Mouse (Mus musculus): ENCODE data around the gene Hhat. TPM values are rescaled to one million over a fixed set of nuclear protein-coding genes. Genes with fewer than 3 reads are reported as not detected.
A peak's percentile ranks its signal among the peaks of the same experiment; 100 is the strongest.

Gene Hhat
- polyA plus RNA-seq, 1 experiment from 2014 or later: 10.7 TPM

DNA sequence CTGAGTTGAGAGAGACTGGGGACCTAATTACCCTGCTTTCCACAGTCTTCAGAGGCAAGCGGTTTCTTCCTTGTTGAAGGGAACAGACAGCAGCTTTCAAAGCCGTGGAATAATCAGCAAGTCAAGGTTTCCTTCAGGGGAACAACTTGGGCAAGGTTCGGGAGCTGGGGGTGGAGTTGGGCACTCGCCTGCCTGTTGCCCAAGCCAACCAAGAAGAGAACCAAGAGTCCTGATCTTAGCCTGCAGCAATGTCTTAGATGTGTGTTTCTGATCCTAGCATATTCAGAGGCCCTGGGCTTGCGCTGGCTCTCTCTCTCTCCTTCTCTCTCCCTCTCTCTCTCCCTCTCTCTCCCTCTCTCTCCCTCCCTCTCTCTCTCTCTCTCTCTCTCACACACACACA lies 93.8 kb downstream of the Hhat start:
- Histone ChIP-seq H3K36me3 (no peaks in the 10 kb centered on the region; the same call in 1 of the 2 replicates), H3K9ac (no peak overlapping the region), H3K4me3 (no peak overlapping the region), H3K27ac (no peak overlapping the region), H3K27me3 (no peaks in the 10 kb centered on the region), H3K4me1 (no peaks in the 10 kb centered on the region), H3K4me2 (no peak overlapping the region), H3K9me3 (no peaks in the 10 kb centered on the region)
- WGBS: 79% methylated on average over 5 of the region's 5 CpGs
- no peak for ATAC-seq (ENCODE audit: borderline replicate concordance, extremely low read depth, low FRiP score, low TSS enrichment)

DNA sequence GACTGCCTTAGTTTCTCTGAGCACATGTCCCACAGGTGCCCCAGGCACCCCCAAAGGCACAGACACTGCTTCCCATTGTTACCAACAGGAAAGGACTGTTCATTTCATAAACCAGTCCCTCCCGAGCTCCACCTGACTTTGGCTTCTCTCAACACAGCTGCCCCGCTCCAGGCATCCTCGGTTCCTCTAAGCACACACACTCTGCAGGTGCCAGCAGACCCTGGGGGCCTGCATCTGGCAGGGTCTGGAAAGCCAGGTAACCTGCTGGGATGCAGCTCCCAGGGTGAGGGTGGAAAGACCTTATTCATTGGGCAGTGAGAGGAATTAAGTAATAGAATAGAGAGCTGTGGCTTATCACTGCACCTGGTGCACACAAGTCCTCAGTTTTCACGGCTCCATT lies 107.4 kb downstream of the Hhat start:
- Histone ChIP-seq H3K4me3 (no peak overlapping the region), H3K36me3 (no peaks in the 10 kb centered on the region), H3K27ac (no peak overlapping the region), H3K9ac (no peak overlapping the region), H3K27me3 (no peaks in the 10 kb centered on the region), H3K4me1 (no peaks in the 10 kb centered on the region), H3K4me2 (no peak overlapping the region), H3K9me3 (no peaks in the 10 kb centered on the region)
- 58% methylated on average over 4 of the region's 4 CpGs for WGBS
- no peak for ATAC-seq (ENCODE audit: borderline replicate concordance, extremely low read depth, low FRiP score, low TSS enrichment)

DNA sequence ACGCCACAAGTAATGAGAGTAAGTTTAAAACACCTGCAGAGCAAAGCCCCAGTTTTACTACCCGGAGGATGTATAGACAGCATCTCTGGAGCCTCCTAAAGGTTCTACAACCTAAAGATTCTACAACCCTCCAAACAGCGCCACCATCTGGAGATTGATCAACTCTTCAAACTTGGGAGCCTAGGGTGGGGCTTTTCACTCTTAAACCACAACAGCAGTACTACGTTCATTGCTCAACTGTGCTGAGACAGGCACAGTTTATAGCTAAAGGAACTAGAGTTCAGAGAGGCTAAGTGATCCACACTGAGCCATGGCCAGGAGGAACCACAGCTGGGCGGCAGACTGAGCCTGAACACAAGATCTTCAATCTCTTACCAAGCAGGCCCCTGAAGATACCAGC lies 107.9 kb downstream of the Hhat start:
- ATAC-seq (ENCODE audit: borderline replicate concordance, extremely low read depth, low FRiP score, low TSS enrichment): no peak
- Histone ChIP-seq H3K4me2 (no peak overlapping the region), H3K9me3 (no peaks in the 10 kb centered on the region), H3K27me3 (no peaks in the 10 kb centered on the region), H3K9ac (no peak overlapping the region), H3K4me1 (no peaks in the 10 kb centered on the region), H3K27ac (no peak overlapping the region), H3K4me3 (no peak overlapping the region), H3K36me3 (no peaks in the 10 kb centered on the region)
- 62% methylated on average over 5 of the region's 5 CpGs for WGBS

DNA sequence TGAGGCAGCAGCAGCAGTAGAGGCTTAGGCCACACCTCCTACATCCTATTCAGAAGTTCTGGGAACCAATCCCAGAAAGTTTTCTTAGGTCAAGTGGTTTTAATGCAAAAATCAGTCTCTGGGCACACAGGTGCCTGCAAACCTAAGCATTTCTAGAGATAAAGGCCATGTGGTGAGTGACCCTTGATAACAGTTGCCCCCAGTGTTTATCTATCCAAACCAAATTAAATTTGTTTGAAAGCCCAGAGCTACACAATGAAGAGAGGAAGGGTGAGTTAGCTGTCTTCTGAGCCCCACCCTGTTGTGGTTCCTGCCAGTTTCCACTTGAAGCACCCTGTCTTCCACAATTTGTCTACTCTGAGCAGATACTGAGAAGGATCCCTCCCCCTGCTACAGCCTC lies 109.4 kb downstream of the Hhat start:
- no peak overlapping the region for H3K4me2 ChIP-seq
- no peaks in the 10 kb centered on the region for H3K4me1 ChIP-seq
- no peaks in the 10 kb centered on the region for H3K36me3 ChIP-seq
- H3K27ac ChIP-seq: no peak overlapping the region
- H3K27me3 ChIP-seq: no peaks in the 10 kb centered on the region
- H3K9ac ChIP-seq: no peak overlapping the region
- 0 out of 2 replicates have a peak, but pooled peaks have one; percentile 27 for ATAC-seq (ENCODE audit: borderline replicate concordance, extremely low read depth, low FRiP score, low TSS enrichment)
- no peak overlapping the region for H3K4me3 ChIP-seq
- H3K9me3 ChIP-seq: no peaks in the 10 kb centered on the region

DNA sequence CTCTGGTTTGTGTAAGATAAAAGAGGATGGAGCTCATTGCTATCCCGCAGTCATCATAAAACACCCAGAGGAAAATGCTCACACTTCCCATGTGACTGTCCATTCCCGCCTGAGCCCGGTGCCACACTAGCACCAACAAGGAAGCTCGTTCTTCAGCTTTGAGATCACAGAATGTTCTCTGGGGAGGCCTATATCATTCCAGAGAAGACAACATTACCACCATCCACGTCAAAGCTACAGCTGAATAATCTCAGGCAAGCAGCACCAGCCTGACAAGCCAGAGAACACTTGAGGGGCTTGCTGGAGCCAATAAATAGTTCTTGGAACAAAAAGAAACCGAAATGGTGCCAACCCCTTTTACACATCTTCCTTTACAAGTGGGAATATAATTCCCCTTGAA lies 113.6 kb downstream of the Hhat start:
- Histone ChIP-seq H3K9me3 (no peaks in the 10 kb centered on the region), H3K4me1 (no peaks in the 10 kb centered on the region), H3K4me3 (no peak overlapping the region), H3K27me3 (no peaks in the 10 kb centered on the region), H3K27ac (no peak overlapping the region), H3K9ac (no peak overlapping the region), H3K36me3 (no peaks in the 10 kb centered on the region), H3K4me2 (no peak overlapping the region)
- ATAC-seq (ENCODE audit: borderline replicate concordance, extremely low read depth, low FRiP score, low TSS enrichment): no peak
- 51% methylated on average over 6 of the region's 6 CpGs for WGBS

DNA sequence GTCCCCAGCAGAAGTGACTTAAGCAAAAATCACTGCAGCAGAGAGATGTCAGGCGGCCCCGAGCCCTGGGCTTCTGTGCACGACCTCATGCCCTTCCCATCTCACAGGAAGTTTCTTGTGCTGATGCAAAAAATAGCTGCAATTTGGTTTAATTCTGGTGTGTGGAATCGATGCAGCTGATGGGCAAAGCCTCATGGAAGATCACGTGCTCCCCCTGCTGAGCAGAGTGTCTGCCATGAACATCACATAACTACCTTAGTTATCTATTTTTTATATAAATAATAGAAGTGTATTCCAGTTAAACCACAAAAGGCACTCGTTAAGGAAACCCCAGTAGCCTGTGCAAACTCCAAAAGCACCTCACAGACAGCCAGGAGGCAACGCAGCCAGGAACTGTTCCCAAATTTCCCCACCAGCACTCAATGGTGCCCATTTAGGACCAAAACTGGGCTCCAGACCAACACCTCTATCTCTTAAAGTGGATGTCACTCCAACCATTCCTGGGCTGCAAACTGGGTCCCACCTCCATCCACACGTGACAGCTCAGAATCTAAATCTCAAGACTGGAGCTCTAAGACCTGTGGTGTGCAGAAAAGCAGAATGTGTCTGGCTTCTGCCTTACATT lies 118.9 kb downstream of the Hhat start:
- H3K27me3 ChIP-seq: no peaks in the 10 kb centered on the region
- 52% methylated on average over 8 of the region's 8 CpGs for WGBS
- H3K4me3 ChIP-seq: no peak overlapping the region
- H3K9me3 ChIP-seq: no peaks in the 10 kb centered on the region
- no peak overlapping the region for H3K9ac ChIP-seq
- no peak overlapping the region for H3K4me2 ChIP-seq
- ATAC-seq (ENCODE audit: borderline replicate concordance, extremely low read depth, low FRiP score, low TSS enrichment): no peak
- no peaks in the 10 kb centered on the region for H3K36me3 ChIP-seq
- H3K27ac ChIP-seq: no peak overlapping the region
- no peaks in the 10 kb centered on the region for H3K4me1 ChIP-seq

DNA sequence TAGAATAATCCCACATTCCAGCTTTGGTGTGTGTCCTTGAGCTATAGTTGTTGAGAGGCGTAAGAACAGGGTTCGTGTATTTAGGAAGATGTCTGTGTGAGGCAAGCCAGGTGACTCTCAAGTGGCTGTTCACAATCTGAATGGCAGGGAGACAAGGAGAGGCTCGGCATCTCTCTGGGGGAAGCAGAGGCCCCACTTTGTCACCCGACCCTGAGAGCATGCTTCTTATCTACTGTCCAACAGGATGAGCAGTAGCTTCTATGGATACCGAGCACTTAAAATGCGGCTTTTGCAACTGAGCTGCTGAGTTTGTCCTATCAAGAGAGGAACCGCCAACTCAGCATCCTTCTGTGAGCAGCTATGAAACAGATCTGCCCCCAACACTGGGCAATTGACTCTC lies 120.4 kb downstream of the Hhat start:
- H3K9me3 ChIP-seq: no peaks in the 10 kb centered on the region
- H3K27me3 ChIP-seq: no peaks in the 10 kb centered on the region
- no peaks in the 10 kb centered on the region for H3K4me1 ChIP-seq
- 55% methylated on average over 7 of the region's 7 CpGs for WGBS
- no peak overlapping the region for H3K27ac ChIP-seq
- ATAC-seq (ENCODE audit: borderline replicate concordance, extremely low read depth, low FRiP score, low TSS enrichment): no peak
- no peak overlapping the region for H3K4me2 ChIP-seq
- no peak overlapping the region for H3K9ac ChIP-seq
- no peaks in the 10 kb centered on the region for H3K36me3 ChIP-seq
- H3K4me3 ChIP-seq: no peak overlapping the region

DNA sequence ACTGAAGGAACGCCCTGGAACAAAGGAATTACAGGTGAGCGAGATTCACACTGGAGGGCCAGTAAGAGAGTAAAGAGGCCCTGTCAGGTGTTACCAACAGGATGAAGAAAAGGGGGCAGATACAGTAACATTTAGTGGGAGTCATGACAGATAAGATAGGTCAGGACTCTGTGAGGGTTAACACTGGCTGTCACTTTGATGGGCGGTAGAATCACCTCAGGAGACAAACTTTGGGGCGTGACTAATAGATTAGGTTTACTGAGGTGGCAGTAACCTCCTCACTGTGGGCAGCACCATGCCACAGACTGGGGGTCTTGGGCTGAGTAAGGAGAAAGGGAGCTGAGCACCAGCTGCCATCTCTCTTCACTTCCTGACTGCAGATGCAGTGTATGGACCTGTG lies 121.0 kb downstream of the Hhat start:
- Histone ChIP-seq H3K4me3 (no peak overlapping the region), H3K9ac (no peak overlapping the region), H3K27ac (no peak overlapping the region), H3K36me3 (no peaks in the 10 kb centered on the region), H3K4me1 (no peaks in the 10 kb centered on the region), H3K27me3 (no peaks in the 10 kb centered on the region), H3K4me2 (no peak overlapping the region), H3K9me3 (no peaks in the 10 kb centered on the region)
- no peak for ATAC-seq (ENCODE audit: borderline replicate concordance, extremely low read depth, low FRiP score, low TSS enrichment)
- WGBS: 75% methylated on average over 4 of the region's 4 CpGs

DNA sequence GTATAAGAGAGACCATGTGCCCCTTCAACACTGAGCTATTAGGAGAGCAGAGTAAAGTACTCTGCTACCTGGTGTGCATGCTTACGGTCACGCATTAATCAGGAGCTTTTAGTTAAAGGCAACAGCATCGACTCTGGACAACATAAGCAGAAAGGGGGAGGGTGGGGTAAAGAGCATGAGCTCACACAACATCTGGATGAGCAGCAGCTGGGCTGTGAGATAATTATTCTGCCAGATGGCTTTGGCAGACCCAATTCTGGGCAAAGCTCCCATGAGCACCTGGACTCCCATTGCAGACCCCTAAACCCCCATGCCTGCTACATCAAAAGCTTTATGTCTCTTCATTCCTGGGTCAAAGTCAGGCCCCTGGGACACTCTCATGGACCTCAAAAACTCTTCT lies 121.8 kb downstream of the Hhat start:
- H3K9ac ChIP-seq: no peak overlapping the region
- ATAC-seq (ENCODE audit: borderline replicate concordance, extremely low read depth, low FRiP score, low TSS enrichment): no peak
- H3K4me1 ChIP-seq: no peaks in the 10 kb centered on the region
- H3K9me3 ChIP-seq: no peaks in the 10 kb centered on the region
- H3K4me3 ChIP-seq: no peak overlapping the region
- H3K27me3 ChIP-seq: no peaks in the 10 kb centered on the region
- no peak overlapping the region for H3K27ac ChIP-seq
- 80% methylated on average over 3 of the region's 3 CpGs for WGBS
- H3K4me2 ChIP-seq: no peak overlapping the region
- H3K36me3 ChIP-seq: no peaks in the 10 kb centered on the region

DNA sequence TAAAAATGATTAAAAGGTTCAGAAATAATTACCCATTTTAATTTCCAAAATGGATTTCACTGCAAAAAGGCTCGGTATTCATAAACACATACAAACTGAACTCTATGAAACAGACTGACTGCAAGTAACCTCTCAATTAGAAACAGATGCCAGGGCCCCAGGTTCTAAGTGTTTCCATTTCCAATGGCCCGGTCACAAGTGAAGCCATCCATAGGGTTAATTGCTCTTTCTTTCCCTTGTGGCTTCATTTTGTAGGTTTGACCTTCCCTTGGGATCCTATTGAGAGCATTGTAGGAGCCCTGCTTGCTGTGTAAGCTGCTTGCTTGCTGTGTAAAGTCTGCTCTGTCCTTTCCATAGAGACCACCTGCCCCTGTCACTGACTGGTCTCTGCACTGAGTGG lies 123.7 kb downstream of the Hhat start:
- no peaks in the 10 kb centered on the region for H3K36me3 ChIP-seq
- no peak overlapping the region for H3K9ac ChIP-seq
- no peaks in the 10 kb centered on the region for H3K27me3 ChIP-seq
- H3K4me3 ChIP-seq: no peak overlapping the region
- no peaks in the 10 kb centered on the region for H3K9me3 ChIP-seq
- no peak for ATAC-seq (ENCODE audit: borderline replicate concordance, extremely low read depth, low FRiP score, low TSS enrichment)
- no peak overlapping the region for H3K4me2 ChIP-seq
- 71% methylated on average over 2 of the region's 2 CpGs for WGBS
- no peaks in the 10 kb centered on the region for H3K4me1 ChIP-seq
- no peak overlapping the region for H3K27ac ChIP-seq

DNA sequence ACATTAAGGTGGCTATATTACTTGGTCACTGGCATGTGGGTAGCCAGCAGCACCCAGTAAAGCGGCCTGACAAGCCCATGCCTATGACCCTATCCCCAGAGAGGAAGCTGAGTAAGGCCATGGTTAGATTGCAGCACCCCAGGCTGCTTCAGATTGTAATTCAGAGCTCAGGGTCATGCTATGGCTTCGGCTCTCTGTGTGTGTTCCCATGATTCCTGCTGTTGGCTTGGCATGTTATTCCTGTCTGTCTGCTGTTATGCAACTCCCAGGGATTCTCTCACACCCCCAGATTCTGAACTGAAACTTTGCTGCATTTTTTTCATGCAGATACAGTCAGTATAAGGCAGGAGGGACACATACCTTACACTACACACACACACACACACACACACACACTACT lies 128.9 kb downstream of the Hhat start:
- Histone ChIP-seq H3K9ac (no peak overlapping the region), H3K27me3 (no peaks in the 10 kb centered on the region), H3K9me3 (no peaks in the 10 kb centered on the region), H3K4me1 (no peaks in the 10 kb centered on the region), H3K4me2 (no peak overlapping the region), H3K36me3 (no peaks in the 10 kb centered on the region), H3K27ac (no peak overlapping the region), H3K4me3 (no peak overlapping the region)
- no peak for ATAC-seq (ENCODE audit: borderline replicate concordance, extremely low read depth, low FRiP score, low TSS enrichment)
- WGBS: 74% methylated on average over 2 of the region's 2 CpGs

DNA sequence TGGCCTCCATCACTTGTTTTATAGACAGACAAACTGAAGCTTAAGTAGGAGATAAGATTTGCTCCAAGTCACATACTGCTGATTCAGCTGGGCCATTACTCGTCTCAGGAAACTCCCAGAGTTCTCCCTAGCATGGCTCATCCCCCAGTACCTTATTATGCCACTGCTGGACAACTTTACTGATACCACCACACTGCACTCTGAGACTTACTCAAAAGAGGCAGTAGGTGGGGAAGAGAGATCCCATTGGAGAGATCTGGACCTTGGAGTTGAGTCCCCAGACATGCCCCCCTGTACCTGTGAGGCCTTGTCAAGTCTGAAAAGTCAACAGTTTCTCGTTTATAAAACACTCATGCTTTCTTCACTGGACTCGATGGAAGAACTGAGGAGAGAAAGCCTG lies 131.8 kb downstream of the Hhat start:
- Histone ChIP-seq H3K4me3 (no peak overlapping the region), H3K27ac (no peak overlapping the region)

DNA sequence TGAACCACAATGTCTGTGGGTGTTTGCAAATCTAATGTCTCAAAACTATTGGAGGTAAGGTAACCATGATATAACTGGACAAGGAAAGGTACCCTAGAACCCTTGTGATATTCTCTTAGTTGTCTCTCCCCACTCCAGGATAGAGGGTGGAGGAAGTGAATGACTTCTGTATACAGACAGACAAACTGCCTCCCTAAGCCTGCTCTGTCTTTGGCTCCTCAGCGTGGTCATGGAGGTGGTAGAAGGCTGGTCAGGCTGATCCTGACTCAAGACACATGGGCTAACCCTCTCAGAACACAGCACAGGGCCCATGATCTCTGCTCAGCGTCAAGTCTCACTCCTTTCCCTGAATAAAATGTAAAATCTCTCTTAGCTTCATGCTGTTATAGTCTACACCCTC lies 149.2 kb downstream of the Hhat start:
- Histone ChIP-seq H3K4me2 (no peak overlapping the region), H3K9ac (no peak overlapping the region), H3K27ac (no peak overlapping the region), H3K4me3 (no peak overlapping the region), H3K4me1 (no peaks in the 10 kb centered on the region), H3K36me3 (no peaks in the 10 kb centered on the region), H3K9me3 (no peaks in the 10 kb centered on the region), H3K27me3 (no peaks in the 10 kb centered on the region)
- no peak for ATAC-seq (ENCODE audit: borderline replicate concordance, extremely low read depth, low FRiP score, low TSS enrichment)
- WGBS: 72% methylated on average over 2 of the region's 2 CpGs

More for the DNA sequence above, 131.8 kb downstream of the Hhat start:
- Histone ChIP-seq H3K27me3 (no peaks in the 10 kb centered on the region), H3K9me3 (no peaks in the 10 kb centered on the region), H3K4me1 (no peaks in the 10 kb centered on the region), H3K9ac (no peak overlapping the region), H3K4me2 (no peak overlapping the region), H3K36me3 (no peaks in the 10 kb centered on the region)
- 24% methylated on average over 3 of the region's 3 CpGs for WGBS
- ATAC-seq (ENCODE audit: borderline replicate concordance, extremely low read depth, low FRiP score, low TSS enrichment): no peak
